Mouse (Mus musculus): Measurements from ENCODE around the gene Bloc1s4.
A peak's percentile ranks its signal among the peaks of the same experiment; 100 is the strongest.

Gene Bloc1s4

GRCm38 (mm10) chr5:36742126-36742848, 6.2 kb downstream of the Bloc1s4 start:
- DNase-seq (ENCODE audit: low read depth, low spot score): peak; percentile 82

DNA sequence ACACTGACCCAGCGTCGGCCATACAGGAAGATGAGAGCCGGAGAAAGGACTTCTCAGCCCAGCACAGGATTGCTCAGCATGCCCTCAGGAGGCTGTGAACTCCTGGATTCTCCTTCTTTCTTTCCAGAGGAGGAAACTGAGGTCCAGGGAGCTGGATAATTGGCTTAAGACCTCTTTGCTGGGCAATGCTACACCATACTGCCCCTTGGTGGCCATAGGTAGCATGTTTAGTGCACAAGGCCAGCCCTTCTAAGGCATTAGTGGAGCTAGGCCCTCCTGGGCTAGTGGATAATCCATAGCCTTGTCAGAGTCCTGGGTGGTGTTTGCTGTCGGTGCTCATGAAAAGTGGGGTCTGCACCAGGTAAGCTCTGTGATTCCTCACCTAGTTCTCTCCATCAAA, 8.6 kb downstream of the Bloc1s4 start:
- no peak for DNase-seq (ENCODE audit: low read depth, low spot score)

DNA sequence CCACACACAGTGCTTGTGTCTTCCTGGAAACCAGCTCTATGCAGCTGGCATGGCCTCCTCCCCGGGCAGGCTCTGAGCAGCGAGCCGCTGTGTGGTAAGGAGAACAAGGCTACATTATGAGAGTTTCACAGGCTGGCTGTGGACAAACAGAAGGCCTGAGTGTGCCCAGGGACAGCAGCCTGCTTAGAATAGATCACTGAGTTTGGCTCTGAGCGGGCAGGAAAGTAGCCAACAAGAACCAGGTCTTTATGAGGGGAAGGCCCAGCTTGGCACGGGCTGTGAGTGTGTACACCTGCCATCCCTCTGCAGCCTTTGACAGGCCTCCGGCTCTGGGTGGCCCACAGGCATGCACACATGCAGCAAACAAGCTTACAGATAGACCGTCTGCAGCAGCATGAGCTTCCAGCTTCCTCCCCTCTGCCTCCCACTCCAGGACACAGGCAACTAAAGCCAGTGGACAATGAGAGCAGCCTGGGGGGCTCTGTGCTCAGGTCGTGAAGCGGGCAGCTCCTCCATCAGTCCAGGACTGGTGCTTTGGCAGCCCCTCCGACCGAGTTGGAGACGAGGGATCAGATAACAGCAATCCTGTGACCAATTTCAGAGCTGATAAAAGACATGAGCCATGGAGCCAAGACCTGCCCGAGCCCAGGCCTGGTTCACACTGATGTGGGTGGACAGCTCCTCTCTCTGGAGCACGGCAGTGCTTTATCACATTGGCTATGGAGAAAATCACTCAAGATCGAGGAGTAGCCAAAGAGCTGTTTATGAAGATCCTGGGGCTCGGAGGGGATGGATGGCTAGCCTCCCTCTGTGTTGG, 9.4 kb downstream of the Bloc1s4 start:
- DNase-seq (ENCODE audit: low read depth, low spot score): no peak

DNA sequence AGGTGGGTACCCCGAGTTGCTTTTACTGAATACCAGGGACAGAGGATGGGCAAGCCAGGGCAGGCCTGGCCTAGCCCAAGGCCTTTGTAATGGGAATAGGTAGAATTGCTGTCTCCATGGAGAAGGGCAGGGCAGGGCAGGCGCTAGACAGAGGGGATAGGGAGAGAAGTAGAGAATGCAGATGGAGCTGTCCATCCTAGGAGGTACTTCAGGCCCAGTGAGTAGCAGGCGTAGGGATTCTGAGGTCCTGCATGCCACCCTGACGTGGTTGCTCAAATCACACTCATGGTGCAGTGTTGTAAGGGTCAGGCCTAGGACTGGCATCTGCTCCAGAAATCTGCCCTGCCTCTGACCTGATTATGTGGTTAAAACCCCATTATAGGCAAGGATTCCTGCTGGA, 10.7 kb downstream of the Bloc1s4 start:
- DNase-seq (ENCODE audit: low read depth, low spot score): peak; percentile 54

- no peak for DNase-seq (ENCODE audit: low read depth, low spot score)
These were observed 12.4 kb downstream of the Bloc1s4 start for GRCm38 (mm10) chr5:36736009-36736408.

GRCm38 (mm10) chr5:36735106-36735505, 13.3 kb downstream of the Bloc1s4 start:
- no peak for DNase-seq (ENCODE audit: low read depth, low spot score)

DNA sequence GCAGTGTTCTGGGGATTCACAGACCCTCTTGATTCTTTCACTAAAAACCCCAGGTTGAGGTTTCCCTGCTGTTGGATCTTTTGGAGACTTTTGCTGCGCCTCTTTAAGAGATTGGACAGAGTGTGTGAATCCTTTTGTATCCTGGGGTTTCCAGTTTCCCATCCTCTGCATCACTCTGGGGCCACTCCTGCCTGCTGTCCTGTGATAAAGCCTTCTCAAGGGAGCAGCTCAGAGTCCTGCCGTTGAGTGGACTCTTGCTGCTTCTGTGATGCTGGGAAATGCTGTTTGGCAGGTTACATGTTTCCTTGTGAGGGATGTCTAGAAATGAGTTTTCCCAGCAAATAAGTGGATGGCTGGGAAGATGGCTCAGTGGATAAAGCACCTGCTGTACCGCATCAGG, 15.0 kb downstream of the Bloc1s4 start:
- DNase-seq (ENCODE audit: low read depth, low spot score): no peak

GRCm38 (mm10) chr5:36731901-36732652, 16.4 kb downstream of the Bloc1s4 start:
- no peak for DNase-seq (ENCODE audit: low read depth, low spot score)

- no peak for DNase-seq (ENCODE audit: low read depth, low spot score)
These were observed 17.8 kb downstream of the Bloc1s4 start for GRCm38 (mm10) chr5:36730689-36731088.

GRCm38 (mm10) chr5:36729923-36730322, 18.5 kb downstream of the Bloc1s4 start:
- no peak for DNase-seq (ENCODE audit: low read depth, low spot score)

GRCm38 (mm10) chr5:36729086-36729473, 19.4 kb downstream of the Bloc1s4 start:
- DNase-seq (ENCODE audit: low read depth, low spot score): no peak

DNA sequence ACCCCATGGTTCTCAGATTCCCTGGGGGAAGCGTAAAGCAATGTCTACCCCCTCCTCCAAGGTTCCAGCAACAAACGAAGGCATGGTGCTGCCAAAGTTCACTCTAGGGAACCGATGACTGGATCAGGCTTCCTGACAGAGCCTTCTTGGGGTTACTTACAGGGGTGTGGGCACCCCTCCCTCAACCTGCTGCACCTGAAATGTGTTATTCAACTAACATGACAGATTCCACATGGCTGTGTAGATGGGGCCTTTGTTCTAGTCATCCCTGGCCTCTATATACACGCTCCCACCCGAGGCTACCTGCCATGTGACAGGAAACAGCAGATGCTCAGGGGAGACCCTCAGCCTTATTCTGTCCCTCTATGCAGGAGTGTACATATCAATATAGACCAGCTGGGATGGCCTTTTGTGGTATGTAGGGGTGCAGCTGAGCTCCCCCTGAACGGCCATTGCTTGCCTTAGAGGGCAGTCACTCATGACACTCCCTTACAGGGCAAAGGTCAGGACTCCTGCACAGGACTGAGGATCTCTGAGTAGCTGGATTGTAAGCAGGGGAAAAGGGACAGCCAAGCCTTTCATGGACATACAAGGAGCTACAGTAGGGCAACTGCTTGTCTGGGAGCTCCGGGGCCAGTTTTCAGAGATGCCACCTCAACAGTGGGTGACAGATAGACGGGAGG, 19.9 kb downstream of the Bloc1s4 start:
- DNase-seq (ENCODE audit: low read depth, low spot score): no peak

GRCm38 (mm10) chr5:36727776-36728175, 20.7 kb downstream of the Bloc1s4 start:
- DNase-seq (ENCODE audit: low read depth, low spot score): no peak

- DNase-seq (ENCODE audit: low read depth, low spot score): no peak
These were observed 21.3 kb downstream of the Bloc1s4 start for GRCm38 (mm10) chr5:36727136-36727535.

DNA sequence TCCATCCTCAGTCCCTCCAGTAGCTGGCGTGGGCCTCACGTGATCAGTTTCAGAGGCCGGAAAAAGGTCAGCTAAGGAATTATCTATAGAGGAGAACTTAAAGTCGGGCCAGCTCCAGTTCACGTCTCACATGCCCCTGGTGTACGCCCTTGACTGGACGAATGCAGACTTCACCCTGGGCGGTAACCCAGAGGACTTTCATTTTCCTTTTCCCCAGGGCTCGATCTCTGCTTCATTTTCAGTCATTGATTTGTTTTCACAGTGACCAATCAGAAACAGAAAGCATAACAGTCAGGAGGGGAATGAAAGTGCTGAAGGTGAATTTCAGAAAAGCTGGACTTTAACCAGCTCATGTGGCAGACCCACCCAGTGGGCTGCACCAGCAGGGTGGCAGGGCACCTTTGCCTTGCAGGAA, 22.1 kb downstream of the Bloc1s4 start:
- no peak for DNase-seq (ENCODE audit: low read depth, low spot score)

DNA sequence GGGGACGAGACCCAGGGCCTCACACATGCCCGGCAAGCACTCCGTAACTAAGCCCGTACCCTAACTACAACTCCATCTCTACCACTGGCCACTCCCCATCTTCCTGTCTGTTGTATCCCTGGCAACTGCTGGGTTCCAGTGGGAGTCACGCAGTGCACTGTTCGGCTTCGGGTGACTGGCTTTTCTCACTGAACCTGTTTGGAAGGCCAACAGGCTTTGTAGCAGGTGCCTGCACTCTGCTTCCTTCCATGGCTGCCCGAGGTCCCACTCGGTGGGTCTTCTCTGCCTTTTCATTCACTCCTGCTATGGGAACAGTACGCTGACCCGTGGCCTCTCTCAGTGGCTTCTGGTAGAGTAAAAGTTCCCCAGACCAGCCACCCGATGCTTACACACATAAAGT, 22.6 kb downstream of the Bloc1s4 start:
- DNase-seq (ENCODE audit: low read depth, low spot score): no peak

GRCm38 (mm10) chr5:36724274-36724673, 24.2 kb downstream of the Bloc1s4 start:
- DNase-seq (ENCODE audit: low read depth, low spot score): no peak

DNA sequence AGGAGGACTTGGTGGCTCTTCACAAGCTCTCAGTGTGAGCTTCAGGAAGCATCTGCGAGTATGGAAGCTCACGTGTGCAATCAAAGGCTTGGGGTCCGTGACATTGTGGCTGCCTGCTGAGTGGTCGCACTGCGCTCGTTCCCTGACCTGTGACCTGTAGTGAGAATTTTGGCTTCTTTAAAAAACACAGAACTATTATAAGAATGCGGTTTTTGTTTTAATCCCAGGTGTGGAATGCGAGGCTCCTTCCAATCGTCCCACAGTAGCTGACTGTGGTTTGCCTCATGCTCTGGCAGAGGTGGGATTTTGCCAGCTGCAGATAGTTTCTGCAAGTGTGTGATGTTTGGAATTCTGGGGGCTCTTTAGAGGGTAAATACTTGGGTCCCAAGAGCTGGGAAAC, 25.1 kb downstream of the Bloc1s4 start:
- DNase-seq (ENCODE audit: low read depth, low spot score): no peak

- no peak for DNase-seq (ENCODE audit: low read depth, low spot score)
These were observed 26.0 kb downstream of the Bloc1s4 start for GRCm38 (mm10) chr5:36722415-36722856.

GRCm38 (mm10) chr5:36720710-36721375, 27.6 kb downstream of the Bloc1s4 start:
- DNase-seq (ENCODE audit: low read depth, low spot score): no peak

DNA sequence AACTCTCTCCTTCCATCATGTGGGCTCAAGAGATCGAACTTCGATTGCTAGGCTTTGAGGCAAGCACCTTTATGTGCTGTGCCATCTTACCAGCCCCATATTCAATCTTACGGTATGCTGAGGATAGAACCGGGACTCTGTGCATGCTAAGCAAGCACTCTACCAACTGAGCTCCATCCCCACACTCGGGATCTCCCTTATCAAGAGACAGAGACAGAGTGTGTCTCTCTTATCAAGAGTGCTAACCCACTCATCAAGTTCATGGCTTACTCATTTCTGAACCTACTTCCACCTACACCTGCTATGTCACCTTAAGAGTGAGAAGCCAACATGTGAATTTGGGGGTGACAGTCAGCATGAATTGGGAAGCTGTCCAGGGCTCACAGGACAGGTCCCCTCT, 28.2 kb downstream of the Bloc1s4 start:
- no peak for DNase-seq (ENCODE audit: low read depth, low spot score)

Data from ZHBTc4 (cell line).